Mouse (Mus musculus) kidney, postnatal 0 days (tissue): ENCODE results near the gene Vwa8. TPM values are rescaled to one million over a fixed set of nuclear protein-coding genes. Genes with fewer than 3 reads are reported as not detected.
A peak's percentile ranks its signal among the peaks of the same experiment; 100 is the strongest.

Source experiments
- ATAC-seq: fragments of 200-750 bp; cut with Nextera tagmentation; replicated peaks from 2 replicates; pipeline ENCODE4 v1.8.0; 2017; ENCODE audit warnings: low read depth, moderate number of reproducible peaks, moderate TSS enrichment, moderate library complexity; ENCODE audit not compliant: low FRiP score
- DNase-seq: peaks from one replicate; pipeline ENCODE4 v3.0.0-alpha.2; 2016; ENCODE audit warnings: low spot score
- H3K27ac ChIP-seq: fragments of 300-500 bp; sonication (generic); 2 replicates; pipeline ENCODE4 v1.5.1; 2014; ENCODE audit warnings: mild to moderate bottlenecking
- H3K27me3 ChIP-seq: fragments of 300-500 bp; sonication (generic); 2 replicates; pipeline ENCODE4 v1.6.1; 2014; ENCODE audit warnings: low read length, mixed read lengths; ENCODE audit not compliant: insufficient read depth
- H3K36me3 ChIP-seq: fragments of 300-500 bp; sonication (generic); 2 replicates; pipeline ENCODE4 v1.6.1; 2014; ENCODE audit warnings: low read length, mixed read lengths; ENCODE audit not compliant: insufficient read depth
- H3K4me1 ChIP-seq: fragments of 300-500 bp; sonication (generic); replicated peaks from 2 replicates; pipeline ENCODE4 v1.6.1; 2014; ENCODE audit warnings: antibody characterized with exemption, low read length, mixed read lengths; ENCODE audit not compliant: insufficient read depth
- H3K4me2 ChIP-seq: fragments of 300-500 bp; sonication (generic); 2 replicates; pipeline ENCODE4 v1.6.1; 2014; ENCODE audit warnings: mild to moderate bottlenecking, low read length, moderate library complexity, mixed read lengths
- H3K4me3 ChIP-seq: fragments of 300-500 bp; sonication (generic); replicated peaks from 2 replicates; pipeline ENCODE4 v1.5.1; 2014; ENCODE audit warnings: low read depth, low read length
- H3K9ac ChIP-seq: fragments of 300-500 bp; sonication (generic); 2 replicates; pipeline ENCODE4 v1.6.1; 2014; ENCODE audit warnings: low read depth, low read length
- H3K9me3 ChIP-seq: fragments of 300-500 bp; sonication (generic); replicated peaks from 2 replicates; pipeline ENCODE4 v1.6.1; 2016; ENCODE audit warnings: low read length, inconsistent platforms, mixed read lengths
- CTCF ChIP-seq: IDR thresholded peaks from 2 replicates; pipeline ENCODE4 v1.5.1; 2016; ENCODE audit warnings: antibody characterized with exemption, low read depth, mild to moderate bottlenecking, moderate library complexity
- WGBS: fragments of 180-500 bp; shearing (Covaris S2); extraction: QIAGEN DNeasy Blood & Tissue Kit; methylation state at CpG from one replicate; pipeline ENCODE4 v1.1.7; 2014; 5-methylcytosine and 5-hydroxymethylcytosine counted together
- polyA plus RNA-seq: library from polyadenylated mRNA; unstranded; fragments of >200 nt; fragmentation: Nextera tagmentation; extraction: Ambion mirVana; gene quantifications from 2 replicates; pipeline ENCODE4 v1.2.1, GENCODE M21; 2015

Gene Vwa8
- polyA plus RNA-seq, 1 experiment from 2014 or later: 18.2 TPM

DNA sequence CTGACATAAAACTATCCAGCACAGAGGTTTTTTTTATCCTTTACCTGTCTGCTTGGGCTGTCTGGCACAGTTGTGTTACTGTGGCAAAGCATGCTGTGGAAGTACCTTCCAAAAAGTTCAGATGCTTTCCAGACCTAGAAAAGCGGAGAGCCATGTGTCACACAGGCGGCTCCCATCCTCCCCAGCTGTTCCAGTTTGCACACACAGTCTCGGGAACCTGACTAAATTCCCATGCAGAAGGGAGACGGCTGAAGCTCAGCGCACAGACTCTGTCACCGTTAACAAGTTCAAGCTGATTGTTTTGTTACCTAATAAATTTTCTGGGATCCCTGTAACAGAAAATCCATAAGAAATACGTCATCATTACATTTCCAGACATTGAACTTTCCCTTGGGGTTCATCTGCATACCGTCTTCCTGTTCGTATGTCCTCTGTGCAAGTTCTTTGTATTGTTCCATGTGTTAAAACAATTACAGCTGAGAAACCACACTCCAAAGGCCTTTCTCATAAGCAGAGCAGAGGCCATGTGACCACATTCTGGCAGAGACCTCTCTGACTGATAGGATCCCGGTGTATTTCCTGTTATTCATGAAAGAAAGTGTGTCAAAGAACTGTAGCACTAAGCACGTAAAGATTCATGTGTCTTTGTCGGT, 331.4 kb downstream of the Vwa8 start:
- Histone ChIP-seq H3K27ac (peak overlapping the region; percentile 31; the same call in 1 of the 2 replicates), H3K36me3 (no peaks in the 10 kb centered on the region; the same call in 1 of the 2 replicates), H3K4me1 (peaks cover 5% of the 10 kb centered on the region; the same call in 1 of the 2 replicates), H3K4me2 (no peak overlapping the region), H3K4me3 (no peak overlapping the region), H3K9ac (no peak overlapping the region), H3K9me3 (no peaks in the 10 kb centered on the region), H3K27me3 (no peaks in the 10 kb centered on the region)
- 26% methylated on average over 12 of the region's 12 CpGs for WGBS
- ATAC-seq (no peak; the same call in 1 of the 2 replicates), DNase-seq (peak; percentile 69)
- no peak for TF ChIP-seq CTCF

DNA sequence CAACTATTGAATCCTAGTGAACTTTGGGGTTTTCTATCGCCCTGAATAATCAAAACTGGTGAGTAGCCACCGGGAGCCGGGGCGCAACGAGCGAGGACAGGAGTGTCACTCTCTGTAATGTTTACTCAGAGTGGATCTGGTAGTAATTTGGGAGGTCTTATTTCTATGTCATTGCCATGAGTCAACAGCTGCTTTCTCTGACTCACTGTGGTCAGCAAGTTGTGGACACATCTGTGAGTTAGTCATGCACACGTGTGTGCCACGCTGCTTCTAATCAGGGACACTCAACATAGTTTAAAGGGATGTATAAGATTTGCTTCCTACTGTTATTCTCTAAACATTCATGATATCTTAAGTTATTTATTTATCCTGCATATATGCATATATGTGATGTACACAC, 332.9 kb downstream of the Vwa8 start:
- Histone ChIP-seq H3K27me3 (no peaks in the 10 kb centered on the region), H3K9ac (no peak overlapping the region), H3K4me3 (no peak overlapping the region), H3K4me2 (no peak overlapping the region), H3K27ac (no peak overlapping the region), H3K9me3 (no peaks in the 10 kb centered on the region), H3K36me3 (no peaks in the 10 kb centered on the region; the same call in 1 of the 2 replicates), H3K4me1 (peaks cover 5% of the 10 kb centered on the region; the same call in 1 of the 2 replicates)
- TF ChIP-seq CTCF: no peak
- WGBS: 87% methylated on average over 8 of the region's 8 CpGs
- ATAC-seq (no peak), DNase-seq (no peak)

DNA sequence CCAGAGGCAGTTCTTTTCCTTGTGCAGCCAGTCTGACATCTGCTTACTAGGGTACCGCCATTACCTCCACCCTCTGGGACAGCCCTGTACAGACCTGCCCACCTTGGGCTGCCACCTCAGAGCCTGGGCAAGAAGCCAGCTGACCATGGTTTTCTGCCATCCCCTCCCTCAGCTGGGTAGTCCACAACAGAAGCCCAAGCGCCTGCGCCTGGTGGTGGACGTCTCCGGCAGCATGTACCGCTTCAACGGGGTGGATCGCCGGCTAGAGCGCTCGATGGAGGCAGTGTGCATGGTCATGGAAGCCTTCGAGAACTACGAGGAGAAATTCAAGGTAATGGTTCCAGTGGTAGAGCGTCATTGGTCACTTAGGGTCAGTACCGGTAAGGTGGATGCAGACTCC, 333.9 kb downstream of the Vwa8 start:
- Histone ChIP-seq H3K27me3 (no peaks in the 10 kb centered on the region), H3K4me3 (no peak overlapping the region), H3K4me1 (peaks cover 5% of the 10 kb centered on the region; the same call in 1 of the 2 replicates), H3K4me2 (no peak overlapping the region), H3K9ac (no peak overlapping the region), H3K9me3 (no peaks in the 10 kb centered on the region), H3K36me3 (no peaks in the 10 kb centered on the region; the same call in 1 of the 2 replicates), H3K27ac (no peak overlapping the region)
- WGBS: 93% methylated on average over 15 of the region's 15 CpGs
- no peak for ATAC-seq
- TF ChIP-seq CTCF: no peak
- no peak for DNase-seq

DNA sequence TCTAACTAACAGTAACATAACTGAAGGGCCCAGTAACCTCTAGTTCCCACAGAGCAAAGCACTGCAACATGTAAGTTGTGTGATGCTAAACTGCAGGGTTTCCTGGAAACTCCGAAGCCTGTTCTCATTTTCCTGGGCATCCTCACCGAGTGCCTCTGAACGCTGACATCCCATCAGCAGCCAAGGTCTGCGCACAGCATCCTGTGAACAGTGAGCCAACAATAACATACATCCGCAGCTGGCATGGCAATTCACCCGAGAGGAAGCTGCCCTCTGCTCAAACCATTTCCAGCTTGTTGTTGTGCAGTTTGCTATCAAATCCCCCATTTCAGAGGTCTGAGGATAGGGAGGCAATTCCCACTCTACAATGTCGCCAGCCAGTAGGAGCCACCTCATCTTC, 334.4 kb downstream of the Vwa8 start:
- peak overlapping the region; percentile 25; the same call in 1 of the 2 replicates for H3K27ac ChIP-seq
- WGBS: 68% methylated on average over 7 of the region's 7 CpGs

DNA sequence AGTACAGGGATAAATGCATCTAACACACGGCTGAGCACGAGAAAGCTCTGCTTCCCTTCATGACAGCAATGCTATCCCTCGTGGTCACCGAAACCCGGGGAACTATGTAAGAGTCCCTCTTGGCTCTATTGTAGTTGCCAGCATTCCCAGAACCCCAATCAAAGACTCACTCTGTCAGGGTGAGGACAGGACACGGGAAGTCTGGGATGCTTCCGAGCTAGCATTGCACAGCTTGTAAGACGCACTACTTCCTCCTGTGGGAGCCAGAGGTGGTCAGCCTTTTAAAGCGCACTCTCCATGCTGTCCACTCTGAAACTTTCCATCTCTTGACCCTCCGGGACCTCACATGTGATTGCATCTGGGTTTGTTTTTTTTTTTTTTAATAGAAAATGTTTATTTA, 335.2 kb downstream of the Vwa8 start:
- Histone ChIP-seq H3K4me3 (no peak overlapping the region), H3K4me2 (no peak overlapping the region), H3K36me3 (no peaks in the 10 kb centered on the region; the same call in 1 of the 2 replicates), H3K9ac (no peak overlapping the region), H3K9me3 (no peaks in the 10 kb centered on the region), H3K27ac (no peak overlapping the region), H3K27me3 (no peaks in the 10 kb centered on the region), H3K4me1 (peaks cover 5% of the 10 kb centered on the region; the same call in 1 of the 2 replicates)
- no peak for TF ChIP-seq CTCF
- WGBS: 74% methylated on average over 10 of the region's 10 CpGs
- DNase-seq (no peak), ATAC-seq (no peak)

More for the DNA sequence above, 334.4 kb downstream of the Vwa8 start:
- H3K9ac ChIP-seq: no peak overlapping the region
- no peaks in the 10 kb centered on the region for H3K27me3 ChIP-seq
- H3K9me3 ChIP-seq: no peaks in the 10 kb centered on the region
- DNase-seq: no peak
- no peak for ATAC-seq
- H3K4me3 ChIP-seq: no peak overlapping the region
- H3K4me1 ChIP-seq: peaks cover 5% of the 10 kb centered on the region; the same call in 1 of the 2 replicates
- no peak for TF ChIP-seq CTCF
- no peaks in the 10 kb centered on the region; the same call in 1 of the 2 replicates for H3K36me3 ChIP-seq
- H3K4me2 ChIP-seq: no peak overlapping the region

DNA sequence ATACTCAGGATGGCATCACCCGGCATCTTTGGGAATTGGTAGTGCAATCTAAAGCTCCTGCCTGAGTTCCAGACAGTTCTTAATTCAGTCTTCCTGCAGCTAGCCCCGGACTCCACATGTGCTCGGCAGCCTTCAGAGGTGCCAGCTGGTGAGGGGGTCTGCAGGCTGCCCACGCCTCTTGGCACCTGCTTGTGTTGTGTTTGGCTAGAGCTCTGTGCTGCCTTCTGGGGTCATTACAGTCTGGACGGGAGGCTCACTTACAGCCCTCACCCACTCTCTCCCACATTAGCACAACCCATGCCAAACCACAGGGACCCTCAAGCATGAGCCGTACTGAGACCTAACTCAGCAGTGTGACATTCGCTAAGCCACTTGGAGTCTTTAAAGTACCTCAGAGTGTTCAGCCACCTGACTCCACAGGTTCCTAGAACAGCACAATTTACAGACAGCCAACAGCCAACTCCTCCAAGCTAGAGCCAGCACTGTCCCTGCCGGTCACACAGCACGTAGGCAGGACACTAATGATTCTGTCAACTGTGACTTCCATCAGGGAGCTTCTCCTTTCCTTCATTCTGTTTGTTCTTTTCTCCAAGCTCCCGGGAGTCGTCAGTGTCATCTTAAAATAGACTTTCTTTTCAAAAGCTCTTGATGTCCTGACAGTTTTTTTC, 336.3 kb downstream of the Vwa8 start:
- no peaks in the 10 kb centered on the region for H3K9me3 ChIP-seq
- no peaks in the 10 kb centered on the region; the same call in 1 of the 2 replicates for H3K36me3 ChIP-seq
- TF ChIP-seq CTCF: no peak
- H3K4me1 ChIP-seq: 0 out of 2 replicates have a peak, but pooled peaks cover under 1% of the 10 kb centered on the region
- 71% methylated on average over 11 of the region's 11 CpGs for WGBS
- no peak overlapping the region for H3K27ac ChIP-seq
- DNase-seq (no peak), ATAC-seq (no peak)
- H3K9ac ChIP-seq: no peak overlapping the region
- no peaks in the 10 kb centered on the region for H3K27me3 ChIP-seq
- no peak overlapping the region for H3K4me2 ChIP-seq
- no peak overlapping the region for H3K4me3 ChIP-seq
